Mouse (Mus musculus) kidney, postnatal 0 days (tissue): ENCODE measurements at regions not wholly inside any gene's neighbourhood (a gene's known extent, or its start where the extent isn't known, plus 50 kb on each side); places are given as distances from the start of the nearest gene placed in this dataset.

Experiments used
- ATAC-seq: fragments of 200-750 bp; cut with Nextera tagmentation; replicated peaks from 2 replicates; pipeline ENCODE4 v1.8.0; 2017; ENCODE audit warnings: low read depth, moderate number of reproducible peaks, moderate TSS enrichment, moderate library complexity; ENCODE audit not compliant: low FRiP score
- DNase-seq: peaks from one replicate; pipeline ENCODE4 v3.0.0-alpha.2; 2016; ENCODE audit warnings: low spot score
- H3K27ac ChIP-seq: fragments of 300-500 bp; sonication (generic); 2 replicates; pipeline ENCODE4 v1.5.1; 2014; ENCODE audit warnings: mild to moderate bottlenecking
- H3K27me3 ChIP-seq: fragments of 300-500 bp; sonication (generic); 2 replicates; pipeline ENCODE4 v1.6.1; 2014; ENCODE audit warnings: low read length, mixed read lengths; ENCODE audit not compliant: insufficient read depth
- H3K36me3 ChIP-seq: fragments of 300-500 bp; sonication (generic); 2 replicates; pipeline ENCODE4 v1.6.1; 2014; ENCODE audit warnings: low read length, mixed read lengths; ENCODE audit not compliant: insufficient read depth
- H3K4me1 ChIP-seq: fragments of 300-500 bp; sonication (generic); replicated peaks from 2 replicates; pipeline ENCODE4 v1.6.1; 2014; ENCODE audit warnings: antibody characterized with exemption, low read length, mixed read lengths; ENCODE audit not compliant: insufficient read depth
- H3K4me2 ChIP-seq: fragments of 300-500 bp; sonication (generic); 2 replicates; pipeline ENCODE4 v1.6.1; 2014; ENCODE audit warnings: mild to moderate bottlenecking, low read length, moderate library complexity, mixed read lengths
- H3K4me3 ChIP-seq: fragments of 300-500 bp; sonication (generic); replicated peaks from 2 replicates; pipeline ENCODE4 v1.5.1; 2014; ENCODE audit warnings: low read depth, low read length
- H3K9ac ChIP-seq: fragments of 300-500 bp; sonication (generic); 2 replicates; pipeline ENCODE4 v1.6.1; 2014; ENCODE audit warnings: low read depth, low read length
- H3K9me3 ChIP-seq: fragments of 300-500 bp; sonication (generic); replicated peaks from 2 replicates; pipeline ENCODE4 v1.6.1; 2016; ENCODE audit warnings: low read length, inconsistent platforms, mixed read lengths
- CTCF ChIP-seq: IDR thresholded peaks from 2 replicates; pipeline ENCODE4 v1.5.1; 2016; ENCODE audit warnings: antibody characterized with exemption, low read depth, mild to moderate bottlenecking, moderate library complexity
- WGBS: fragments of 180-500 bp; shearing (Covaris S2); extraction: QIAGEN DNeasy Blood & Tissue Kit; methylation state at CpG from one replicate; pipeline ENCODE4 v1.1.7; 2014; 5-methylcytosine and 5-hydroxymethylcytosine counted together

- TF ChIP-seq CTCF: no peak
- Histone ChIP-seq H3K4me3 (no peak overlapping the region), H3K9ac (no peak overlapping the region), H3K4me2 (no peak overlapping the region), H3K9me3 (no peaks in the 10 kb centered on the region), H3K27me3 (no peaks in the 10 kb centered on the region), H3K27ac (no peak overlapping the region), H3K36me3 (no peaks in the 10 kb centered on the region), H3K4me1 (peaks cover 4% of the 10 kb centered on the region; the same call in 1 of the 2 replicates)
- ATAC-seq (no peak), DNase-seq (peak; percentile 42)
- WGBS: 23% methylated on average over 7 of the region's 7 CpGs
Observed at GRCm38 (mm10) chr13:104563889-104564288, 228.4 kb upstream of the Srek1ip1 start.

- 53% methylated on average over 6 of the region's 6 CpGs for WGBS
- TF ChIP-seq CTCF: no peak
- no peaks in the 10 kb centered on the region for H3K4me1 ChIP-seq
- H3K9ac ChIP-seq: no peak overlapping the region
- H3K27me3 ChIP-seq: no peaks in the 10 kb centered on the region
- H3K36me3 ChIP-seq: no peaks in the 10 kb centered on the region
- no peaks in the 10 kb centered on the region for H3K9me3 ChIP-seq
- DNase-seq (no peak), ATAC-seq (no peak)
- H3K27ac ChIP-seq: no peak overlapping the region
- H3K4me3 ChIP-seq: no peak overlapping the region
- no peak overlapping the region for H3K4me2 ChIP-seq
Observed at GRCm38 (mm10) chr13:104569765-104570164, 222.5 kb upstream of the Srek1ip1 start.

- no peaks in the 10 kb centered on the region for H3K36me3 ChIP-seq
- H3K9me3 ChIP-seq: no peaks in the 10 kb centered on the region
- H3K4me1 ChIP-seq: no peaks in the 10 kb centered on the region
- no peak for TF ChIP-seq CTCF
- no peak overlapping the region for H3K9ac ChIP-seq
- H3K4me3 ChIP-seq: no peak overlapping the region
- no peak for ATAC-seq
- no peaks in the 10 kb centered on the region for H3K27me3 ChIP-seq
- 47% methylated on average over 10 of the region's 10 CpGs for WGBS
- H3K27ac ChIP-seq: no peak overlapping the region
- DNase-seq: no peak
- H3K4me2 ChIP-seq: no peak overlapping the region
Observed at GRCm38 (mm10) chr13:104572236-104572635, 220.0 kb upstream of the Srek1ip1 start.

- Histone ChIP-seq H3K4me1 (no peaks in the 10 kb centered on the region), H3K9ac (no peak overlapping the region), H3K27ac (no peak overlapping the region), H3K4me3 (no peak overlapping the region), H3K27me3 (no peaks in the 10 kb centered on the region), H3K36me3 (no peaks in the 10 kb centered on the region), H3K9me3 (no peaks in the 10 kb centered on the region), H3K4me2 (no peak overlapping the region)
- no peak for DNase-seq
- no peak for ATAC-seq
- TF ChIP-seq CTCF: no peak
- WGBS: 85% methylated on average over 5 of the region's 5 CpGs
Observed at GRCm38 (mm10) chr13:104574396-104574795, 217.9 kb upstream of the Srek1ip1 start.

GRCm38 (mm10) chr13:104576188-104576789 is 216.0 kb upstream of the Srek1ip1 start:
- ATAC-seq (no peak), DNase-seq (no peak)
- Histone ChIP-seq H3K4me1 (0 out of 2 replicates have a peak, but pooled peaks cover 4% of the 10 kb centered on the region), H3K9me3 (no peaks in the 10 kb centered on the region), H3K4me2 (no peak overlapping the region), H3K4me3 (no peak overlapping the region), H3K36me3 (no peaks in the 10 kb centered on the region), H3K27ac (no peak overlapping the region), H3K27me3 (no peaks in the 10 kb centered on the region), H3K9ac (no peak overlapping the region)
- TF ChIP-seq CTCF: no peak
- 50% methylated on average over 10 of the region's 10 CpGs for WGBS

GRCm38 (mm10) chr13:104577856-104578255 is 214.4 kb upstream of the Srek1ip1 start:
- Histone ChIP-seq H3K4me2 (no peak overlapping the region), H3K4me3 (no peak overlapping the region), H3K9me3 (no peaks in the 10 kb centered on the region), H3K27ac (no peak overlapping the region), H3K4me1 (0 out of 2 replicates have a peak, but pooled peaks cover 4% of the 10 kb centered on the region), H3K27me3 (no peaks in the 10 kb centered on the region), H3K36me3 (no peaks in the 10 kb centered on the region), H3K9ac (no peak overlapping the region)
- no peak for ATAC-seq
- no peak for DNase-seq
- 43% methylated on average over 11 of the region's 11 CpGs for WGBS
- TF ChIP-seq CTCF: no peak
